Mouse (Mus musculus) CH12.LX (cell line): ENCODE results near the gene Pakap. TPM values are rescaled to one million over a fixed set of nuclear protein-coding genes. Genes with fewer than 3 reads are reported as not detected.

Source experiments
- DNase-seq: peaks from one replicate; pipeline ENCODE4 v3.0.0-alpha.2; 2013; ENCODE audit errors: extremely low read depth
- H3K27ac ChIP-seq: 2 replicates; pipeline ENCODE4 v1.5.1; 2012; ENCODE audit warnings: low read depth, mild to moderate bottlenecking, control low read depth, moderate library complexity; ENCODE audit not compliant: insufficient read depth
- H3K27me3 ChIP-seq: replicated peaks from 2 replicates; pipeline ENCODE3; 2012; ENCODE audit warnings: inconsistent platforms
- H3K36me3 ChIP-seq, 2 experiments: replicated peaks in 1 of 2; 2 replicates each; pipeline versions ENCODE3 to v1.6.1; 2012; ENCODE audit warnings: inconsistent platforms in 1 of 2, low read length in 1 of 2, mild to moderate bottlenecking in 1 of 2, mixed read lengths in 1 of 2, moderate library complexity in 1 of 2; ENCODE audit not compliant: control insufficient read depth in 1 of 2, insufficient read depth in 1 of 2
- H3K4me1 ChIP-seq, 2 experiments: 2 replicates each; pipeline ENCODE4 v1.6.1; 2012; ENCODE audit warnings: inconsistent platforms in 1 of 2, moderate library complexity in 1 of 2; ENCODE audit not compliant: insufficient read depth in 2 of 2, control insufficient read depth in 1 of 2
- H3K4me2 ChIP-seq: 2 replicates; pipeline ENCODE4 v1.6.1; 2012; ENCODE audit warnings: low read depth, mild to moderate bottlenecking, control low read depth; ENCODE audit not compliant: poor library complexity, insufficient read depth, severe bottlenecking
- H3K4me3 ChIP-seq, 3 experiments: fragments of 150-350 bp in 1 of 3; sonication (generic) in 1 of 3; replicated peaks in 1 of 3; 2 replicates each; pipeline versions ENCODE3 to v1.5.1; 2011 to 2012; ENCODE audit warnings: low read depth in 2 of 3, low read length in 2 of 3, mild to moderate bottlenecking in 2 of 3, moderate library complexity in 2 of 3, control low read depth in 1 of 3, improper control_type of control experiment in 1 of 3, inconsistent platforms in 1 of 3, mixed read lengths in 1 of 3; ENCODE audit not compliant: poor library complexity in 1 of 3
- H3K79me2 ChIP-seq: replicated peaks from 2 replicates; pipeline ENCODE4 v1.6.1; 2012; ENCODE audit warnings: mild to moderate bottlenecking, moderate library complexity; ENCODE audit not compliant: control insufficient read depth, poor library complexity, insufficient read depth, severe bottlenecking; ENCODE audit errors: extremely low read depth
- H3K9ac ChIP-seq: 2 replicates; pipeline ENCODE4 v1.6.1; 2012; ENCODE audit warnings: low read depth, mild to moderate bottlenecking, control low read depth, moderate library complexity; ENCODE audit not compliant: insufficient read depth
- H3K9me3 ChIP-seq: replicated peaks from 2 replicates; pipeline ENCODE3; 2012; ENCODE audit warnings: low read length, inconsistent platforms, mixed read lengths
- BHLHE40 ChIP-seq: IDR thresholded peaks from 2 replicates; pipeline ENCODE4 v1.6.1; 2011; ENCODE audit warnings: mild to moderate bottlenecking, low read depth, low read length, improper control_type of control experiment
- E2F4 ChIP-seq: IDR thresholded peaks from 2 replicates; pipeline ENCODE4 v1.6.1; 2011; ENCODE audit warnings: low read depth, low read length, improper control_type of control experiment; ENCODE audit not compliant: insufficient replicate concordance
- ELF1 ChIP-seq: IDR thresholded peaks from 2 replicates; pipeline ENCODE4 v1.6.1; 2014; ENCODE audit warnings: low read depth, mild to moderate bottlenecking, inconsistent platforms, low read length, improper control_type of control experiment
- EP300 ChIP-seq: IDR thresholded peaks from 2 replicates; pipeline ENCODE4 v1.6.1; 2011; ENCODE audit warnings: low read length, improper control_type of control experiment
- ETS1 ChIP-seq: conservative IDR thresholded peaks from 2 replicates; pipeline ENCODE4 v1.6.1; 2012; ENCODE audit warnings: low read depth, mild to moderate bottlenecking, inconsistent platforms, low read length, improper control_type of control experiment, moderate library complexity
- HCFC1 ChIP-seq: IDR thresholded peaks from 2 replicates; pipeline ENCODE4 v1.6.1; 2012; ENCODE audit warnings: low read depth, mild to moderate bottlenecking, inconsistent platforms, low read length, improper control_type of control experiment
- IRF4 ChIP-seq: IDR thresholded peaks from 2 replicates; pipeline ENCODE4 v1.6.1; 2014; ENCODE audit warnings: low read depth, mild to moderate bottlenecking, inconsistent platforms, low read length, improper control_type of control experiment
- JUN ChIP-seq: IDR thresholded peaks from 2 replicates; pipeline ENCODE4 v1.6.1; 2011; ENCODE audit warnings: low read depth, mild to moderate bottlenecking, low read length, improper control_type of control experiment, moderate library complexity; ENCODE audit not compliant: insufficient read depth
- JUND ChIP-seq: conservative IDR thresholded peaks from 2 replicates; pipeline ENCODE4 v1.6.1; 2011; ENCODE audit warnings: low read depth, low read length, improper control_type of control experiment
- KAT2A ChIP-seq: IDR thresholded peaks from 2 replicates; pipeline ENCODE4 v1.6.1; 2012; ENCODE audit warnings: low read length, improper control_type of control experiment, inconsistent platforms; ENCODE audit not compliant: insufficient replicate concordance
- MAFK ChIP-seq: IDR thresholded peaks from 2 replicates; pipeline ENCODE4 v1.6.1; 2011; ENCODE audit warnings: low read length, improper control_type of control experiment; ENCODE audit not compliant: insufficient replicate concordance
- MAZ ChIP-seq: IDR thresholded peaks from 2 replicates; pipeline ENCODE4 v1.6.1; 2012; ENCODE audit warnings: low read depth, mild to moderate bottlenecking, inconsistent platforms, low read length, improper control_type of control experiment, moderate library complexity
- MXI1 ChIP-seq: IDR thresholded peaks from 2 replicates; pipeline ENCODE4 v1.6.1; 2011; ENCODE audit warnings: mild to moderate bottlenecking, low read depth, low read length, improper control_type of control experiment
- MYC ChIP-seq: IDR thresholded peaks from 2 replicates; pipeline ENCODE4 v1.6.1; 2011; ENCODE audit warnings: low read depth, mild to moderate bottlenecking, improper control_type of control experiment, low read length
- PAX5 ChIP-seq: IDR thresholded peaks from 2 replicates; pipeline ENCODE4 v1.6.1; 2012; ENCODE audit warnings: low read length, inconsistent platforms, mixed read lengths
- POLR2A ChIP-seq: IDR thresholded peaks from 2 replicates; pipeline ENCODE4 v1.6.1; 2011; ENCODE audit warnings: low read depth, mild to moderate bottlenecking, improper control_type of control experiment, low read length
- POLR2AphosphoS2 ChIP-seq: IDR thresholded peaks from 2 replicates; pipeline ENCODE4 v1.6.1; 2011; ENCODE audit warnings: low read depth, low read length, improper control_type of control experiment
- RAD21 ChIP-seq: IDR thresholded peaks from 2 replicates; pipeline ENCODE4 v1.6.1; 2011; ENCODE audit warnings: low read depth, mild to moderate bottlenecking, low read length, improper control_type of control experiment, moderate library complexity
- USF1 ChIP-seq: IDR thresholded peaks from 2 replicates; pipeline ENCODE4 v1.6.1; 2014; ENCODE audit warnings: low read depth, mild to moderate bottlenecking, inconsistent platforms, low read length, improper control_type of control experiment
- ZKSCAN1 ChIP-seq: IDR thresholded peaks from 2 replicates; pipeline ENCODE4 v1.6.1; 2012; ENCODE audit warnings: low read depth, inconsistent platforms, low read length, improper control_type of control experiment, borderline replicate concordance
- ZMIZ1 ChIP-seq: IDR thresholded peaks from 2 replicates; pipeline ENCODE4 v1.6.1; 2012; ENCODE audit warnings: low read depth, mild to moderate bottlenecking, inconsistent platforms, low read length, improper control_type of control experiment
- ZNF384 ChIP-seq: IDR thresholded peaks from 2 replicates; pipeline ENCODE4 v1.6.1; 2012; ENCODE audit warnings: low read depth, low read length, improper control_type of control experiment, inconsistent platforms
- dilution Hi-C: fragments of 300-500 bp; cut with MboI; formaldehyde crosslinking; loops from 2 replicates; pipeline ENCODE4 v1.14.3; 2020; ENCODE audit warnings: low sequenced_read_pairs; ENCODE audit not compliant: extremely low pct_unique_long_range_greater_than_20kb, extremely low pct_ligation_motif_present
- in situ Hi-C: fragments of 300-500 bp; cut with MboI; formaldehyde crosslinking; loops from 3 replicates; pipeline ENCODE4 v1.14.3; 2019; ENCODE audit warnings: low sequenced_read_pairs, low pct_ligation_motif_present, low pct_unique_long_range_greater_than_20kb, mixed read lengths
- polyA plus RNA-seq: library from polyadenylated mRNA; unstranded; fragments of >175 nt; gene quantifications from 2 replicates; pipeline ENCODE4 v1.2.1, GENCODE M21; 2012; ENCODE audit warnings: low read depth; ENCODE audit not compliant: insufficient read length
- total RNA-seq, 2 experiments: library from RNA; depleted of rRNA; stranded (reverse); fragments of 300-350 nt in 1 of 2; fragments of >200 nt in 1 of 2; gene quantifications; 2 replicates each; pipeline ENCODE4 v1.2.3; 2012 to 2014

Gene Pakap
- total and polyA plus RNA-seq, 3 experiments = 0.08 to 0.14 TPM; not detected in 1

- in situ Hi-C loops = no loop called here
- Histone ChIP-seq H3K27me3 (no peaks in the 10 kb centered on the region), H3K79me2 (no peaks in the 10 kb centered on the region), H3K36me3 (no peaks in the 10 kb centered on the region), H3K9ac (no peak overlapping the region), H3K4me2 (no peak overlapping the region), H3K9me3 (no peaks in the 10 kb centered on the region), H3K4me3 (no peak overlapping the region), H3K4me1 (peaks cover 10 to 25% of the 10 kb centered on the region in 2 experiments; a peak in 3 of 4 replicates), H3K27ac (no peak overlapping the region)
- no peak for TF ChIP-seq MYC
- TF ChIP-seq ETS1 = peak; percentile 17; the same call in 1 of the 2 replicates
- no peak for TF ChIP-seq HCFC1
- no peak for TF ChIP-seq PAX5
- no peak for TF ChIP-seq E2F4
- peak; percentile 51 for TF ChIP-seq ELF1
- TF ChIP-seq ZNF384 = no peak
- dilution Hi-C loops = no loop called here
- peak; percentile 63 for DNase-seq
Measured at GRCm38 (mm10) chr4:57813576-57813945, 245.6 kb downstream of the Pakap start.

- TF ChIP-seq RAD21 = no peak
- no peak for TF ChIP-seq JUND
- TF ChIP-seq KAT2A = no peak
- no peak for TF ChIP-seq POLR2AphosphoS2
- no peak for TF ChIP-seq POLR2A
- no peak for TF ChIP-seq E2F4
- no peak for TF ChIP-seq ZMIZ1
- no peak for TF ChIP-seq ZKSCAN1
- no peak for TF ChIP-seq EP300
- TF ChIP-seq MAFK = no peak
- TF ChIP-seq BHLHE40 = no peak
- no peak for TF ChIP-seq IRF4
- no peak for TF ChIP-seq PAX5
- no peak for TF ChIP-seq JUN
- no peak for TF ChIP-seq MAZ
- no peak for TF ChIP-seq MYC
- TF ChIP-seq USF1 = no peak
- TF ChIP-seq MXI1 = no peak
- peaks cover 10 to 25% of the 10 kb centered on the region in 2 experiments; a peak in 3 of 4 replicates for H3K4me1 ChIP-seq
- no peak overlapping the region for H3K4me3 ChIP-seq
- no peak overlapping the region for H3K4me2 ChIP-seq
- no peaks in the 10 kb centered on the region for H3K36me3 ChIP-seq
- DNase-seq = no peak
- H3K9ac ChIP-seq = no peak overlapping the region
- no peak overlapping the region for H3K27ac ChIP-seq
- H3K9me3 ChIP-seq = peaks cover 5% of the 10 kb centered on the region
- dilution Hi-C loops = no loop called here
- in situ Hi-C loops = no loop called here
- no peaks in the 10 kb centered on the region for H3K79me2 ChIP-seq
- H3K27me3 ChIP-seq = no peaks in the 10 kb centered on the region
Measured at GRCm38 (mm10) chr4:57815355-57815754, 247.4 kb downstream of the Pakap start.
